Mouse (Mus musculus): ENCODE results near the gene Zfp286.

GRCm38 (mm10) chr11:62807965-62808364 lies 18.7 kb upstream of the Zfp286 start:
- TF ChIP-seq POLR2AphosphoS2 (IDR thresholded peaks at IDR 0.05; ENCODE audit: insufficient read length, low read depth) = no peak
- TF ChIP-seq MYOG (IDR thresholded peaks at IDR 0.05; ENCODE audit: control insufficient read depth in 1 of 3, insufficient read depth in 1 of 3, insufficient read length in 2 of 3, low read depth in 2 of 3) = no peak
- TF ChIP-seq POLR2A (IDR thresholded peaks at IDR 0.05; ENCODE audit: insufficient read length, low read depth) = no peak
- no peak for TF ChIP-seq USF1 (IDR thresholded peaks at IDR 0.05; ENCODE audit: low read depth)
- no peak for TF ChIP-seq MAX (IDR thresholded peaks at IDR 0.05; ENCODE audit: low read depth)
- no peak for TF ChIP-seq MYOD1 (IDR thresholded peaks at IDR 0.05; ENCODE audit: control insufficient read depth in 1 of 3, insufficient read length in 2 of 3, low read depth in 2 of 3)
- no peak for TF ChIP-seq E2F4 (IDR thresholded peaks at IDR 0.05; ENCODE audit: insufficient read depth)
- no peak for TF ChIP-seq REST (IDR thresholded peaks at IDR 0.05; ENCODE audit: insufficient read depth, insufficient read length)
- no peak for TF ChIP-seq CEBPB (IDR thresholded peaks at IDR 0.05; ENCODE audit: insufficient read depth, poor library complexity, severe bottlenecking)
- no peak for TF ChIP-seq SRF (IDR thresholded peaks at IDR 0.05; ENCODE audit: control insufficient read depth, insufficient read length, low read depth)
